Mouse (Mus musculus) lung, embryonic 15.5 days (tissue): ENCODE measurements around the gene 1700016K19Rik. TPM values are rescaled to one million over a fixed set of nuclear protein-coding genes. Genes with fewer than 3 reads are reported as not detected.
"Not testable (repeated sequence)": the region's sequence is repeated elsewhere in the genome, so short reads cannot be mapped to it uniquely, and the experiment has no call there.

ENCODE experiments used
- ATAC-seq: fragments of 200-750 bp; cut with Nextera tagmentation; 2 replicates; pipeline ENCODE4 v1.8.0; 2017; ENCODE audit warnings: moderate number of reproducible peaks, borderline replicate concordance; ENCODE audit not compliant: low FRiP score, low TSS enrichment; ENCODE audit errors: extremely low read depth
- H3K27ac ChIP-seq: fragments of 300-500 bp; sonication (generic); 2 replicates; pipeline ENCODE4 v1.5.1; 2015; ENCODE audit warnings: moderate library complexity, mild to moderate bottlenecking, inconsistent platforms
- H3K27me3 ChIP-seq: fragments of 300-500 bp; sonication (generic); 2 replicates; pipeline ENCODE4 v1.6.1; 2015; ENCODE audit warnings: inconsistent platforms
- H3K36me3 ChIP-seq: fragments of 300-500 bp; sonication (generic); 2 replicates; pipeline ENCODE4 v1.6.1; 2015; ENCODE audit warnings: inconsistent platforms
- H3K4me1 ChIP-seq: fragments of 300-500 bp; sonication (generic); 2 replicates; pipeline ENCODE4 v1.6.1; 2015; ENCODE audit warnings: inconsistent platforms
- H3K4me2 ChIP-seq: fragments of 300-500 bp; sonication (generic); 2 replicates; pipeline ENCODE4 v1.6.1; 2015; ENCODE audit warnings: inconsistent platforms, mild to moderate bottlenecking, moderate library complexity
- H3K4me3 ChIP-seq: fragments of 300-500 bp; sonication (generic); 2 replicates; pipeline ENCODE4 v1.5.1; 2015; ENCODE audit warnings: mild to moderate bottlenecking, inconsistent platforms
- H3K9ac ChIP-seq: fragments of 300-500 bp; sonication (generic); 2 replicates; pipeline ENCODE4 v1.6.1; 2015; ENCODE audit warnings: inconsistent platforms
- H3K9me3 ChIP-seq: fragments of 300-500 bp; sonication (generic); 2 replicates; pipeline ENCODE4 v1.6.1; 2016; ENCODE audit warnings: inconsistent platforms
- WGBS: fragments of 180-500 bp; shearing (Covaris S2); methylation state at CpG from one replicate; pipeline ENCODE4 v1.1.7; 2015; 5-methylcytosine and 5-hydroxymethylcytosine counted together
- polyA plus RNA-seq: library from polyadenylated mRNA; unstranded; fragments of >200 nt; fragmentation: Nextera tagmentation; extraction: Ambion mirVana; gene quantifications from 2 replicates; pipeline ENCODE4 v1.2.1, GENCODE M21; 2015

1700016K19Rik gene
- polyA plus RNA-seq, 1 experiment from 2014 or later, result 5.9 TPM

GRCm38 (mm10) chr11:75990965-75991835, 8.5 kb upstream of the 1700016K19Rik start:
- Histone ChIP-seq H3K27me3 (no peaks in the 10 kb centered on the region), H3K36me3 (no peaks in the 10 kb centered on the region), H3K4me1 (no peaks in the 10 kb centered on the region), H3K4me2 (no peak overlapping the region), H3K9me3 (no peaks in the 10 kb centered on the region), H3K4me3 (no peak overlapping the region), H3K27ac (no peak overlapping the region), H3K9ac (no peak overlapping the region)
- 68% methylated on average over 15 of the region's 15 CpGs for WGBS
- ATAC-seq, result no peak

GRCm38 (mm10) chr11:75991911-75992310, 7.8 kb upstream of the 1700016K19Rik start:
- 84% methylated on average over 8 of the region's 8 CpGs for WGBS
- no peaks in the 10 kb centered on the region for H3K4me1 ChIP-seq
- no peak overlapping the region for H3K9ac ChIP-seq
- ATAC-seq, result no peak
- no peaks in the 10 kb centered on the region for H3K27me3 ChIP-seq
- no peaks in the 10 kb centered on the region for H3K9me3 ChIP-seq
- no peak overlapping the region for H3K27ac ChIP-seq
- no peaks in the 10 kb centered on the region for H3K36me3 ChIP-seq
- no peak overlapping the region for H3K4me2 ChIP-seq
- no peak overlapping the region for H3K4me3 ChIP-seq

- no peaks in the 10 kb centered on the region for H3K9me3 ChIP-seq
- no peak overlapping the region for H3K9ac ChIP-seq
- H3K4me1 ChIP-seq, result no peaks in the 10 kb centered on the region
- no peaks in the 10 kb centered on the region for H3K27me3 ChIP-seq
- ATAC-seq, result no peak
- H3K4me2 ChIP-seq, result no peak overlapping the region
- no peak overlapping the region for H3K27ac ChIP-seq
- 78% methylated on average over 8 of the region's 8 CpGs for WGBS
- no peak overlapping the region for H3K4me3 ChIP-seq
- H3K36me3 ChIP-seq, result no peaks in the 10 kb centered on the region
Measured at GRCm38 (mm10) chr11:75992481-75992880, 7.2 kb upstream of the 1700016K19Rik start.

GRCm38 (mm10) chr11:75994357-75994756, 5.4 kb upstream of the 1700016K19Rik start:
- Histone ChIP-seq H3K27ac (no peak overlapping the region), H3K4me3 (no peak overlapping the region), H3K4me2 (no peak overlapping the region), H3K4me1 (0 out of 2 replicates have a peak, but pooled peaks cover under 1% of the 10 kb centered on the region), H3K9ac (no peak overlapping the region), H3K9me3 (no peaks in the 10 kb centered on the region), H3K36me3 (no peaks in the 10 kb centered on the region), H3K27me3 (no peaks in the 10 kb centered on the region)
- WGBS, result 55% methylated on average over 9 of the region's 9 CpGs
- no peak for ATAC-seq

- H3K4me1 ChIP-seq, result 0 out of 2 replicates have a peak, but pooled peaks cover 8% of the 10 kb centered on the region
- no peak for ATAC-seq
- no peak overlapping the region for H3K27ac ChIP-seq
- 82% methylated on average over 5 of the region's 5 CpGs for WGBS
- H3K36me3 ChIP-seq, result no peaks in the 10 kb centered on the region
- H3K4me2 ChIP-seq, result no peak overlapping the region
- H3K27me3 ChIP-seq, result 0 out of 2 replicates have a peak, but pooled peaks cover 4% of the 10 kb centered on the region
- no peak overlapping the region for H3K4me3 ChIP-seq
- no peak overlapping the region for H3K9ac ChIP-seq
- H3K9me3 ChIP-seq, result no peaks in the 10 kb centered on the region
Measured at GRCm38 (mm10) chr11:76000701-76001100, 989 bp downstream of the 1700016K19Rik start.

GRCm38 (mm10) chr11:76001237-76001878, 1.6 kb downstream of the 1700016K19Rik start:
- H3K27me3 ChIP-seq, result 0 out of 2 replicates have a peak, but pooled peaks cover 4% of the 10 kb centered on the region
- H3K27ac ChIP-seq, result no peak overlapping the region
- no peaks in the 10 kb centered on the region for H3K36me3 ChIP-seq
- no peak overlapping the region for H3K9ac ChIP-seq
- no peak overlapping the region for H3K4me3 ChIP-seq
- H3K9me3 ChIP-seq, result no peaks in the 10 kb centered on the region
- no peak for ATAC-seq
- 33% methylated on average over 3 of the region's 3 CpGs for WGBS
- H3K4me2 ChIP-seq, result no peak overlapping the region
- 0 out of 2 replicates have a peak, but pooled peaks cover 8% of the 10 kb centered on the region for H3K4me1 ChIP-seq

GRCm38 (mm10) chr11:76004276-76004675, 4.6 kb downstream of the 1700016K19Rik start:
- H3K27ac ChIP-seq, H3K4me3 ChIP-seq, H3K4me1 ChIP-seq, H3K4me2 ChIP-seq, H3K36me3 ChIP-seq, H3K9me3 ChIP-seq, H3K27me3 ChIP-seq, ATAC-seq, H3K9ac ChIP-seq: not testable (repeated sequence)
- WGBS, result 87% methylated on average over 7 of the region's 7 CpGs

GRCm38 (mm10) chr11:76008162-76008561, 8.4 kb downstream of the 1700016K19Rik start:
- Histone ChIP-seq H3K36me3 (no peaks in the 10 kb centered on the region), H3K27me3 (no peaks in the 10 kb centered on the region), H3K4me2 (no peak overlapping the region), H3K9me3 (no peaks in the 10 kb centered on the region), H3K9ac (no peak overlapping the region), H3K4me3 (no peak overlapping the region), H3K4me1 (no peaks in the 10 kb centered on the region), H3K27ac (no peak overlapping the region)
- no peak for ATAC-seq
- WGBS, result 86% methylated on average over 2 of the region's 2 CpGs

GRCm38 (mm10) chr11:76009101-76009500, 9.4 kb downstream of the 1700016K19Rik start:
- no peak for ATAC-seq
- H3K4me2 ChIP-seq, result no peak overlapping the region
- no peak overlapping the region for H3K4me3 ChIP-seq
- WGBS, result 74% methylated on average over 6 of the region's 6 CpGs
- no peaks in the 10 kb centered on the region for H3K9me3 ChIP-seq
- H3K27me3 ChIP-seq, result no peaks in the 10 kb centered on the region
- H3K9ac ChIP-seq, result no peak overlapping the region
- no peak overlapping the region for H3K27ac ChIP-seq
- no peaks in the 10 kb centered on the region for H3K4me1 ChIP-seq
- no peaks in the 10 kb centered on the region for H3K36me3 ChIP-seq

- Histone ChIP-seq H3K27ac (peak overlapping the region; percentile 60), H3K4me3 (no peak overlapping the region), H3K9me3 (no peaks in the 10 kb centered on the region), H3K27me3 (no peaks in the 10 kb centered on the region), H3K9ac (no peak overlapping the region), H3K36me3 (no peaks in the 10 kb centered on the region), H3K4me2 (no peak overlapping the region), H3K4me1 (no peaks in the 10 kb centered on the region; the same call in 1 of the 2 replicates)
- no peak for ATAC-seq
- 59% methylated on average over 9 of the region's 9 CpGs for WGBS
Measured at GRCm38 (mm10) chr11:76010838-76011624, 11.3 kb downstream of the 1700016K19Rik start.

GRCm38 (mm10) chr11:76015251-76015650, 15.5 kb downstream of the 1700016K19Rik start:
- H3K36me3 ChIP-seq, result 0 out of 2 replicates have a peak, but pooled peaks cover 4% of the 10 kb centered on the region
- 82% methylated on average over 6 of the region's 6 CpGs for WGBS
- H3K27ac ChIP-seq, result no peak overlapping the region
- H3K4me1 ChIP-seq, result no peaks in the 10 kb centered on the region; the same call in 1 of the 2 replicates
- no peak overlapping the region for H3K4me3 ChIP-seq
- H3K27me3 ChIP-seq, result no peaks in the 10 kb centered on the region
- ATAC-seq, result no peak
- H3K9me3 ChIP-seq, result no peaks in the 10 kb centered on the region
- no peak overlapping the region for H3K4me2 ChIP-seq
- no peak overlapping the region for H3K9ac ChIP-seq
